Mouse (Mus musculus): ENCODE measurements at regions not wholly inside any gene's neighbourhood (a gene's known extent, or its start where the extent isn't known, plus 50 kb on each side); places are given as distances from the start of the nearest gene placed in this dataset.
A peak's percentile ranks its signal among the peaks of the same experiment; 100 is the strongest.

DNA sequence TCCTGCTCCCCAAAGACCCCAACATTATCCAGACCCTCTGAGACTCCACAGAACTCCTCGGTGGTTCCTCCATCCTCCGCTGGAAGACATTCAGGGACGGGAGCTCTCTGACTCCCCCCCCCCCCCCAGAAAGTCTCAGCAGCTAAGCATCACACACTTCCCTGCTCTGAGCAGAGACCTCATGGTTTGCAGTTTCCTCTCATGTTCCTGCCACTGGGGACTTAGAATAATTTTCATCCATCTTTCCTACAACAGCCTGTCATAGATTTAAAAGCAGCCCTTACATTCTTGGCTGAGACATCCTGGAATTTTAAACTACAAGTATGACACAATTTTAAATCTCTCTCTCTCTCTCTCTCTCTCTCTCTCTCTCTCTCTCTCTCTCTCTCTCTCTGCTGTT, 69.2 kb downstream of the Gpr65 start:
- no peak for DNase-seq (ENCODE audit: low spot score)

DNA sequence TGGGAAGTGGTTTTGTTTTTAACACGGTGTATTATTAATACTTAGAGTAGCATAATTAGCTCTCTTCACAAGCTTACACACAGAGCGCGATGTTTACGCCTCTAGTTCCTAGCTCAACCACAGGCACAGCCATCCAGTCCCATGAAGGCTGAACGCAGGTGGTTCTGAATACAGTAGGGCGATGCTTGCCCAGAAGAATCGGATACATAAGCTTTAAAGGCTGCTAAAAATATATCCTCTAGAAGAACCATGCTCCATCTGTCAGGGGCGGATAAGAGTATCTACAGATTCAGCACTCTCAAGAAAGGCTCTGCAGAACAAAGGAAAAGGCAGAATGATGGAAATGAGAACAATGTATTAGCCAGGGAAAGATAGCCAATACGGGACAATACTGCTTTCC, 71.1 kb downstream of the Gpr65 start:
- DNase-seq (ENCODE audit: low spot score) = no peak

DNA sequence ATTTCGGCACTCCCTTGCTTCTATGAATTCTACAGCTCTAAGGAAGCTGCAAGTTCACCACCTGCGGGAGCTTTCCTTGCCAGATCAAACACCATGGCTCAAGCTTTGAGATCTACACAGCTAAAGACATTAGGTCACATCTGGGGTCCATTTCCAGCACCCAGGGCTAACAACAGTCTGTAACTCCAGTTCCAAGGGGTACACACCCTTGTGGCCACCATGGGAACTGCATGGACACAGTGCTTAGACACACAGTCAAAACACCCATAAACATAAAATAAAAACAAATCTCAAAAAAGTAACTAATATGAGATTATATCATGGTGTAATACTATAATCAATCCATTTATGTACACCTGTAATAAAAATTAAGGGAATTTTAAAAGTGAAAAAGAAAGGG, 73.7 kb downstream of the Gpr65 start:
- peak; percentile 13 for DNase-seq (ENCODE audit: low spot score)

DNA sequence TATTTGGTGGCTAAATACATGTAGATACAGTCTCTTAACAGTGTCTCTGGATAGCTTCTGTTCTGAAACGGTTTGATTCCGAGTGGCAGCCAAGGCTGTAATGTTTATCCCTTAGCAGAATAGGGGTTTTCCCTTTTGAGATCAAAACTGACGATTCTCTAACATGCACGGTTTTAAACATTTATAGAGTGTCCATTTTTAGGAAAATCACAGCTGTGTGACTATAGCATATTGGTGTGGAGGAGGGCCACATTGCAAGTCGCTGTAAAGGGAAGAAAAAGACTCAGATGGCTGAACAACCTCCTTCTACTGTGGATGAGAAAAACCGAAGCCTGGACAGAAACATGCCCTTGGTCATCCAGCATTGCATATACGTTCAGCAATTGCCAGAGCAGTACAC, 75.2 kb downstream of the Gpr65 start:
- DNase-seq (ENCODE audit: low spot score) = no peak

DNA sequence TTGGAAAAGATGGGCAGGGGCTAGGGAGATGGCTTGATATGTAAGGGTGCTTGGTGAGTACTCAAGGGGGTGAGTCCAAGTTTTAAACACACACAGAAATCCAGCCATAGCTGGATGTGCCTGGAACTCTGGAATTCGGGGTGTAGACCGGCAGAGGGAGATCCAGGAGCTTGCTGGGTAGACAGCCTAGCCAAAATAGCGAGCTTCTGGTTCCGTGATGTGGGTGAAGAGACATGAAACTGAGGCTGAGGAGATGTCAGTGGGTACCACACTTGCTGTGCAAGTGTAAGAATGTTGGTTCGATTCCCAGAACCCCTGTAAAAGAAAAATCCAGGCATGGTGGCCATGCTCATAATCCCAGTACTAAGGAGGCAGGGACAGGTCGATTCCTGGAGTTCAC, 78.6 kb downstream of the Gpr65 start:
- DNase-seq (ENCODE audit: low spot score) = no peak

DNA sequence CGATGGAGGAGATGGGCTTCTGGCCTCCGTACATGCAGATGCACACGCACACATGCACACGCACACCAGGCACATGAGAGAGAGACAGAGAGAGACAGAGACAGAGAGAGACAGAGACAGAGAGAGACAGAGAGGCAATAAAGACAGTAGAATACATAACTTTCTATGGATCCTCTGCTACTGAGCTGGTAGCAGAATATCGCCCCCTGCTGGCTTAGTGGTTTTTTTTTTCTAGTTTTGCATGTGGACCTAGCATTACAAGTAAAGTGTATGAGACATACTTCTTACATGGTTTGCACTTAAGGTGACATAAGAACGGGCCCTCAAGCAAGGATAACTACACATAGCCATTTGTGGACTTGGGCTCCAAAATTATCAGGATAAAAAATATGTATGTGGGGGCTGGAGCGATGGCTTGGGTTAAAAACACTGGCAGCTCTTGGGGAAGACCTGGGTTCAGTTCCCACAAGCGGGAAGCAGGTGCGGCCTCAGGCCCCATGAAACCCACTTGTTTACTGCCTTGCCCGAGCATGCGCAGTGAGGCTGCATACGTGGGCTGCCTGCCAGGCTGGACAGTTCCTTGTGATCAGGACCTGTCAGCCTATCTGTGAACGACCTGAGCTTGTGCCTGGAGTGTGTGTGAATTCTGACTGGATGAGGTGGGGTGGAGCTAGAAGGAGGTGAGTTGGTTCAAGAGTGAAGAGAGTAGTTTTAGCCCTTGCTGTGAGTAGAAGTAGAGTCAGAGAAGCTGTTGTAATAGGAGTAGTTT, 79.3 kb downstream of the Gpr65 start:
- peak; percentile 48 for DNase-seq (ENCODE audit: low spot score)

DNA sequence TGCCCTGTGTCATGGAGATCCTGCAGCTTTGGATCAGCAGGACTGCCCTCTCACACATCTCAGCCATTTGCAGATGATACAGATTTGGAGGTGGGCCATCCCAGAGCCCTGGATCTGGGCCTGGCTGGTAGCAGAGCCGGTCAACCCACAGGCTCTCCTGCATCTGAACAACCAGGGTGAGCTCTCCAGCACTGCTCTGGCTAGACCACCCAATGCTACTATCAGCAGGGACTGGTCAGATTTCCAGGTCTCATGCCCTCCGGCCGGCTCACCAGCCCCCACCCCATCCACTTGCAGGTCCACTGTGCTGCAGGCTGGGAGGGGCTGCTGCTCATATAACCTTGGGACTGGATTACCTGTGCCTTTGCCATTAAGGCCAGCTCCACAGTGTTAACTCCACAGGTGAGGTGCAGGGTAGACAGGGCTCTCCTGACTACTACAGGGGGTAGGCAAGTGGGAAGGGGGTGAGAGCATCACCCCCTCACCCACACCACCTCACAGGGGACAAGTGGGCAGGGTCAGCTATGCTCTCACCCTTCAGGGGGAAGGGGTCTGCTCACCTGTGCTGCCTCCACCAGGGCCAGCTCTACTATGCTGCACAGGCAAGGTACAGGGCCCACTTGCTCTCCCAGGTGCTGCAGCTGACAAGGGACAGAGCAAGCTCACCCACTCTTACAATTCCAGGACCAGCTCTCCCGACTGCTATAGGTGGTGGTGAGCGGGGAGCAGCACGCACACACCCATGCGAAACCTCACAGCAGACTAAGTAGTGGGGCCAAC, 81.6 kb downstream of the Gpr65 start:
- DNase-seq (ENCODE audit: low spot score) = no peak

DNA sequence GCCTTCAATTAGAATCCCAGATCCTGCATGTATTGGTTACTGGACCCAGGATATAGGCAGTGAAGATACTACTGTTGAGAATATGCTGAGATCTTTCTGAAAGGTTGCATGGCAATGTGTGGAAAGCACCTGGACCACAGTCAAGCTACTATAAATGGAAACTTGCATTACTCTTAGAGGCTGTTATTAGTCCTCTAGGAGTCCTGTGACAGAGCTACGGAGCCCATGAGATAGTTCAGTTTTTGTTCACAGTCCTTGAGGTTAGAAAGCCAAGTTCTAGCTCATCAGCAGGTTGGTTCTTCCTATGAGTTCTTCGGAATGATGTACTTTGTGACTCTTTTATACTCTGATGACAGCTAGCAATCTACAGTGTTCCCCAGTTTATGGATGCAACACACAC, 84.0 kb downstream of the Gpr65 start:
- no peak for DNase-seq (ENCODE audit: low spot score)

DNA sequence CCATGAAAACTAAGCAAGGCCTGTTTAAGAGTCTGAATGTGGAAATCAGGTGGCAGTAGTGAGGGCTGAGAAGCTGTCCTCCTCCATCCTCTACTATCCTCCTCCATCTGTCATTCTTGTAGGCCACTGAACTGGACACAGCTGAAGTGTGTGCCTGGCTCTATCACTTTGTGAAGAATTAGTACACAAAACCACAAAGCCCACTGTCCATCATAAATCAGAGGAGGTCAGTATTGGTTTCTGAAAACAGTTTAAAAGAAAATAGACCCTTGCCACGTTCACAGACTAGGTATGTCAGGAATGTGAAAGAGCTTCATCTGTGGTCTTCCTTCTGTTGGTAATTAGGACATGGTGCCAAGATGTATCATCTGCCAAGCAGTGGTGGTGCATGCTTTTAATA, 86.1 kb downstream of the Gpr65 start:
- no peak for DNase-seq (ENCODE audit: low spot score)

DNA sequence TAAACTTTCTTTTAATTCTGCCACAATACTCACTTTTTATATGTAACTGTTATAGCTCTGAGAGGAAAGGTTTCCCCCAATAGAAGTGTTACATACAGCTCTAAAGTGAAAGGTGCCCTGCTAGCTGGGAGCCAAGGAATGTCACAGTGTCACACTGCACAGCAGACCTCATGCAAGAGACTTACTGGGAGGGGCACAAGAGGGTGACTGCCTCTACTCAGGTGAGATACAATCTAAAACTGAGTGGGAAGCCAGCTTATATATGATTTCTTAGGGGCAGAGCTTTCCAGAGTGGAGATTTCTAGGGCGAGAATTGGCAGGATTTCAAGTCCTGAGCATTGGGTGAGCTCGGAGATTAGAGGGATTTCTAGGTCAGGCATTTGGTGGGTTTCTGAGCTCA, 99.1 kb downstream of the Gpr65 start:
- no peak for DNase-seq (ENCODE audit: low spot score)

DNA sequence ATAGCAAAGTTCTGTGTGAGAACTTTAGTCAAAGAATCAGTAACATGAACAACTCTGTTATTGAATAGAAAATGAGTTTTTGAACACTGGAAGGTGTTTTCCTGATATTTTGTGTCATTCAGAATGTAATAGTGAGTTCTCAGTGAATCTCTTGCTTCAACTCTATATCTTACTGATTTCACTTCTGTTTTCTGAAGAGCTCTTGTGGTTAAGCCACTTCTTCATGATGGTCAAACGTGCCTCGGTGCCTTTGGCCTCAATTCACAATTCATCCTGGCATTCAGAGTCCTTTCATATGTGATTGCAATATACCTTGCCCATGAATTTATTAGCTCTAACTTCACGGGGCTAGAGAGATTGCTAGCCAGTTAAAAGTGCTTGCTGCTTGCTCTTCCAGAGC, 102.3 kb downstream of the Gpr65 start:
- peak; percentile 2 for DNase-seq (ENCODE audit: low spot score)

DNA sequence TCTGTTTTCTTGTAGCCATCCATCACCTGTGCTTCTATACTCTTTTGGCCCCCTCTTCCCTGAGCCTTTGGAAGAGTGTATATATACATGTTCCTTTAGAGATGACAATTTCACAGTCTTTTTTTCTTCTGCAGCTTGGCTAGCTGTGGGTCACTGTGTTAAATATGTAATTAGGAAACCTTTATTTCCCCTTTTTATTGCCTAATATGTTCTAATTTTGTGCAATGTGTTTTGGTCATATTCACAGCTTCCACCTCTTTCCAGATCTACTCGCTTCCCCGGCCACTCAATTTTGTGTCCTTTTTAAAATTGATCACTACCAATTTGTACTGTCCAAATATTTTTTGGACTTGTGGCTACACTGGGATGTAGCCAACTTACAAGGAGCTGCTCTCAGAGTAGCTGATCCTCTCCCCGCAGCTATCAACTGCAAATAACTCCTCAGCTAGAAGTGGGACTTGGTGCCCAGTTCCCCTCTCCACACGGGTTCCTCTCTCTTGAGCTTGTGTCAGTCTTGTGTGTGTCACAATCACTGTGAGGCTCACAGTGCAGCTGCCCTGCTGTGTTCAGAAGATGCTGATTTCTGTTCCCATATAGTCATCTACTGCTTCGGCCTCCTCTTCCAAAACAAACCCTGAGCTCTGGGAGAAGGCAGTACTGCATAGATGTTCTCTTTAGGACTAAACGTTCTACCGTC, 106.9 kb downstream of the Gpr65 start:
- DNase-seq (ENCODE audit: low spot score) = peak; percentile 7
